Mouse (Mus musculus) cerebellum, postnatal 10 days (tissue): ENCODE data around the gene Ptcd2.
"Not testable (repeated sequence)": the region's sequence is repeated elsewhere in the genome, so short reads cannot be mapped to it uniquely, and the experiment has no call there.

ENCODE experiments used
- DNase-seq, 2 experiments: peaks; one replicate each; pipeline ENCODE4 v3.0.0; 2021; ENCODE audit warnings: mixed read lengths in 2 of 2

Ptcd2 gene

GRCm38 (mm10) chr13:99355072-99355471 is 10.6 kb upstream of the Ptcd2 start:
- no peak for DNase-seq

- no peak for DNase-seq
Observed at GRCm38 (mm10) chr13:99353490-99353851, 9.0 kb upstream of the Ptcd2 start.

- DNase-seq, result peak; percentile 96
Observed at GRCm38 (mm10) chr13:99352758-99353489, 8.4 kb upstream of the Ptcd2 start.

- DNase-seq, result no peak
Observed at GRCm38 (mm10) chr13:99351596-99351995, 7.1 kb upstream of the Ptcd2 start.

GRCm38 (mm10) chr13:99351186-99351585 is 6.7 kb upstream of the Ptcd2 start:
- DNase-seq, result no peak

- DNase-seq, result no peak
Observed at GRCm38 (mm10) chr13:99350009-99350408, 5.5 kb upstream of the Ptcd2 start.

GRCm38 (mm10) chr13:99343876-99344598 is 468 bp downstream of the Ptcd2 start:
- DNase-seq, result no peak

- DNase-seq, result no peak
Observed at GRCm38 (mm10) chr13:99341504-99341903, 3.0 kb downstream of the Ptcd2 start.

- DNase-seq, result no peak
Observed at GRCm38 (mm10) chr13:99337510-99337909, 7.0 kb downstream of the Ptcd2 start.

- no peak for DNase-seq
Observed at GRCm38 (mm10) chr13:99331255-99331654, 13.2 kb downstream of the Ptcd2 start.

- not testable (repeated sequence) for DNase-seq
Observed at GRCm38 (mm10) chr13:99324337-99324685, 20.2 kb downstream of the Ptcd2 start.

GRCm38 (mm10) chr13:99323632-99324336 is 20.7 kb downstream of the Ptcd2 start:
- no peak for DNase-seq

- not testable (repeated sequence) for DNase-seq
Observed at GRCm38 (mm10) chr13:99322915-99323314, 21.6 kb downstream of the Ptcd2 start.

GRCm38 (mm10) chr13:99320453-99320852 is 24.1 kb downstream of the Ptcd2 start:
- DNase-seq, result no peak

GRCm38 (mm10) chr13:99317058-99317457 is 27.4 kb downstream of the Ptcd2 start:
- DNase-seq, result peak; percentile 79 to 82

GRCm38 (mm10) chr13:99316366-99316765 is 28.1 kb downstream of the Ptcd2 start:
- DNase-seq, result no peak

- DNase-seq, result no peak
Observed at GRCm38 (mm10) chr13:99314657-99315181, 29.8 kb downstream of the Ptcd2 start.

GRCm38 (mm10) chr13:99314098-99314497 is 30.4 kb downstream of the Ptcd2 start:
- DNase-seq, result no peak

- DNase-seq, result no peak
Observed at GRCm38 (mm10) chr13:99308393-99308792, 36.1 kb downstream of the Ptcd2 start.

- no peak for DNase-seq
Observed at GRCm38 (mm10) chr13:99307930-99308359, 36.6 kb downstream of the Ptcd2 start.

- DNase-seq, result no peak
Observed at GRCm38 (mm10) chr13:99306164-99306563, 38.3 kb downstream of the Ptcd2 start.

- DNase-seq, result no peak
Observed at GRCm38 (mm10) chr13:99305186-99305585, 39.3 kb downstream of the Ptcd2 start.

- peak in 1 of 2 experiments; percentile 33 for DNase-seq
Observed at GRCm38 (mm10) chr13:99304365-99304764, 40.1 kb downstream of the Ptcd2 start.
